Mouse (Mus musculus): ENCODE data around the gene Shisa8. TPM values are rescaled to one million over a fixed set of nuclear protein-coding genes. Genes with fewer than 3 reads are reported as not detected.

The Shisa8 gene
- polyA plus RNA-seq, 1 experiment, result 0.89 TPM

- Histone ChIP-seq H3K27me3 (replicated peaks) (no peaks in the 10 kb centered on the region), H3K4me3 (replicated peaks) (peak overlapping the region; percentile 99), H3K9me3 (no peaks in the 10 kb centered on the region), H3K4me1 (peaks cover 11% of the 10 kb centered on the region), H3K36me3 (replicated peaks; ENCODE audit: low read length) (peaks cover 15% of the 10 kb centered on the region)
- no peak for TF ChIP-seq GATA1 (IDR thresholded peaks at IDR 0.05; ENCODE audit: borderline replicate concordance, low read length)
- TF ChIP-seq FLI1 (IDR thresholded peaks at IDR 0.05; ENCODE audit: low read length), result no peak
Measured at GRCm38 (mm10) chr15:82243311-82243710, 30.7 kb upstream of the Shisa8 start.

GRCm38 (mm10) chr15:82236565-82236964 lies 23.9 kb upstream of the Shisa8 start:
- peaks cover 8% of the 10 kb centered on the region for H3K27me3 ChIP-seq (replicated peaks)
- H3K4me3 ChIP-seq (replicated peaks), result no peak overlapping the region
- no peak for TF ChIP-seq FLI1 (IDR thresholded peaks at IDR 0.05; ENCODE audit: low read length)
- TF ChIP-seq GATA1 (IDR thresholded peaks at IDR 0.05; ENCODE audit: borderline replicate concordance, low read length), result no peak
- no peaks in the 10 kb centered on the region for H3K9me3 ChIP-seq
- H3K4me1 ChIP-seq, result peaks cover 31% of the 10 kb centered on the region
- peaks cover 36% of the 10 kb centered on the region for H3K36me3 ChIP-seq (replicated peaks; ENCODE audit: low read length)

GRCm38 (mm10) chr15:82235661-82236060 lies 23.0 kb upstream of the Shisa8 start:
- TF ChIP-seq GATA1 (IDR thresholded peaks at IDR 0.05; ENCODE audit: borderline replicate concordance, low read length), result no peak
- no peak for TF ChIP-seq FLI1 (IDR thresholded peaks at IDR 0.05; ENCODE audit: low read length)
- Histone ChIP-seq H3K9me3 (no peaks in the 10 kb centered on the region), H3K36me3 (replicated peaks; ENCODE audit: low read length) (peaks cover 30% of the 10 kb centered on the region), H3K27me3 (replicated peaks) (peaks cover 14% of the 10 kb centered on the region), H3K4me1 (peaks cover 31% of the 10 kb centered on the region), H3K4me3 (replicated peaks) (peak overlapping the region; percentile 53)

- peaks cover 16% of the 10 kb centered on the region for H3K36me3 ChIP-seq (replicated peaks; ENCODE audit: low read length)
- no peak overlapping the region for H3K4me3 ChIP-seq (replicated peaks)
- peaks cover 27% of the 10 kb centered on the region for H3K27me3 ChIP-seq (replicated peaks)
- H3K4me1 ChIP-seq, result peaks cover 34% of the 10 kb centered on the region
- H3K9me3 ChIP-seq, result no peaks in the 10 kb centered on the region
- TF ChIP-seq FLI1 (IDR thresholded peaks at IDR 0.05; ENCODE audit: low read length) (no peak), GATA1 (IDR thresholded peaks at IDR 0.05; ENCODE audit: borderline replicate concordance, low read length) (no peak)
Measured at GRCm38 (mm10) chr15:82232651-82233050, 20.0 kb upstream of the Shisa8 start.

- H3K36me3 ChIP-seq (replicated peaks; ENCODE audit: low read length), result peaks cover 16% of the 10 kb centered on the region
- TF ChIP-seq FLI1 (IDR thresholded peaks at IDR 0.05; ENCODE audit: low read length) (no peak), GATA1 (IDR thresholded peaks at IDR 0.05; ENCODE audit: borderline replicate concordance, low read length) (no peak)
- peaks cover 34% of the 10 kb centered on the region for H3K4me1 ChIP-seq
Measured at GRCm38 (mm10) chr15:82231591-82232378, 19.2 kb upstream of the Shisa8 start.

GRCm38 (mm10) chr15:82231100-82231499 lies 18.5 kb upstream of the Shisa8 start:
- Histone ChIP-seq H3K4me3 (replicated peaks) (no peak overlapping the region), H3K9me3 (no peaks in the 10 kb centered on the region), H3K27me3 (replicated peaks) (peaks cover 36% of the 10 kb centered on the region), H3K36me3 (replicated peaks; ENCODE audit: low read length) (peaks cover 16% of the 10 kb centered on the region), H3K4me1 (peaks cover 30% of the 10 kb centered on the region)
- no peak for TF ChIP-seq FLI1 (IDR thresholded peaks at IDR 0.05; ENCODE audit: low read length)
- TF ChIP-seq GATA1 (IDR thresholded peaks at IDR 0.05; ENCODE audit: borderline replicate concordance, low read length), result no peak

More at GRCm38 (mm10) chr15:82231591-82232378, 19.2 kb upstream of the Shisa8 start:
- peaks cover 30% of the 10 kb centered on the region for H3K27me3 ChIP-seq (replicated peaks)
- no peak overlapping the region for H3K4me3 ChIP-seq (replicated peaks)
- no peaks in the 10 kb centered on the region for H3K9me3 ChIP-seq

GRCm38 (mm10) chr15:82230098-82230611 lies 17.5 kb upstream of the Shisa8 start:
- H3K4me3 ChIP-seq (replicated peaks), result no peak overlapping the region
- peaks cover 16% of the 10 kb centered on the region for H3K36me3 ChIP-seq (replicated peaks; ENCODE audit: low read length)
- H3K9me3 ChIP-seq, result no peaks in the 10 kb centered on the region
- peaks cover 29% of the 10 kb centered on the region for H3K4me1 ChIP-seq
- TF ChIP-seq FLI1 (IDR thresholded peaks at IDR 0.05; ENCODE audit: low read length), result no peak
- TF ChIP-seq GATA1 (IDR thresholded peaks at IDR 0.05; ENCODE audit: borderline replicate concordance, low read length), result no peak
- peaks cover 45% of the 10 kb centered on the region for H3K27me3 ChIP-seq (replicated peaks)

- TF ChIP-seq GATA1 (IDR thresholded peaks at IDR 0.05; ENCODE audit: borderline replicate concordance, low read length), result no peak
- no peak for TF ChIP-seq FLI1 (IDR thresholded peaks at IDR 0.05; ENCODE audit: low read length)
- H3K9me3 ChIP-seq, result no peaks in the 10 kb centered on the region
- H3K27me3 ChIP-seq (replicated peaks), result peaks cover 51% of the 10 kb centered on the region
- no peak overlapping the region for H3K4me3 ChIP-seq (replicated peaks)
- peaks cover 13% of the 10 kb centered on the region for H3K36me3 ChIP-seq (replicated peaks; ENCODE audit: low read length)
- H3K4me1 ChIP-seq, result peaks cover 26% of the 10 kb centered on the region
Measured at GRCm38 (mm10) chr15:82229542-82230045, 17.0 kb upstream of the Shisa8 start.

- Histone ChIP-seq H3K9me3 (no peaks in the 10 kb centered on the region), H3K4me3 (replicated peaks) (no peak overlapping the region), H3K36me3 (replicated peaks; ENCODE audit: low read length) (no peaks in the 10 kb centered on the region), H3K4me1 (peaks cover 32% of the 10 kb centered on the region), H3K27me3 (replicated peaks) (peaks cover 67% of the 10 kb centered on the region)
- TF ChIP-seq GATA1 (IDR thresholded peaks at IDR 0.05; ENCODE audit: borderline replicate concordance, low read length) (no peak), FLI1 (IDR thresholded peaks at IDR 0.05; ENCODE audit: low read length) (no peak)
Measured at GRCm38 (mm10) chr15:82225769-82226168, 13.2 kb upstream of the Shisa8 start.

- TF ChIP-seq GATA1 (IDR thresholded peaks at IDR 0.05; ENCODE audit: borderline replicate concordance, low read length), result no peak
- no peak for TF ChIP-seq FLI1 (IDR thresholded peaks at IDR 0.05; ENCODE audit: low read length)
- peaks cover 30% of the 10 kb centered on the region for H3K4me1 ChIP-seq
- H3K9me3 ChIP-seq, result no peaks in the 10 kb centered on the region
- peak overlapping the region; percentile 90 for H3K4me3 ChIP-seq (replicated peaks)
- H3K27me3 ChIP-seq (replicated peaks), result peaks cover 65% of the 10 kb centered on the region
- H3K36me3 ChIP-seq (replicated peaks; ENCODE audit: low read length), result no peaks in the 10 kb centered on the region
Measured at GRCm38 (mm10) chr15:82224602-82225215, 12.1 kb upstream of the Shisa8 start.

All from megakaryocyte, embryonic 14.5 days (primary cell).